Mouse (Mus musculus) embryonic fibroblast, embryonic 13.5 days (primary cell): Measurements from ENCODE around the gene Slc15a4. TPM values are rescaled to one million over a fixed set of nuclear protein-coding genes. Genes with fewer than 3 reads are reported as not detected.

Source experiments
- H3K27ac ChIP-seq: 2 replicates; pipeline ENCODE4 v1.5.1; 2012; ENCODE audit warnings: low read length, control low read depth, inconsistent platforms; ENCODE audit not compliant: insufficient read depth
- H3K4me1 ChIP-seq: 2 replicates; pipeline ENCODE4 v1.6.1; 2011; ENCODE audit warnings: low read length; ENCODE audit not compliant: control insufficient read depth, insufficient read depth
- H3K4me3 ChIP-seq: 2 replicates; pipeline ENCODE4 v1.5.1; 2011; ENCODE audit warnings: mild to moderate bottlenecking, control low read depth, low read length; ENCODE audit not compliant: insufficient read depth
- CTCF ChIP-seq: IDR thresholded peaks from 2 replicates; pipeline ENCODE4 v1.5.1; 2011; ENCODE audit warnings: mild to moderate bottlenecking, control low read depth, low read length, moderate library complexity, borderline replicate concordance; ENCODE audit not compliant: insufficient read depth
- POLR2A ChIP-seq: IDR thresholded peaks from 2 replicates; pipeline ENCODE4 v1.6.1; 2011; ENCODE audit warnings: low read depth, mild to moderate bottlenecking, control low read depth, low read length, moderate library complexity
- polyA plus RNA-seq: library from polyadenylated mRNA; stranded (reverse); fragments of >200 nt; gene quantifications from 2 replicates; pipeline ENCODE4 v1.2.4, GENCODE M21; 2011; ENCODE audit warnings: low read depth; ENCODE audit not compliant: missing spikeins, insufficient read length

Gene Slc15a4
- polyA plus RNA-seq, 1 experiment: 19.4 TPM

GRCm38 (mm10) chr5:127609191-127609714, 23.4 kb downstream of the Slc15a4 start:
- peaks cover 3% of the 10 kb centered on the region for H3K4me1 ChIP-seq
- H3K4me3 ChIP-seq: no peak overlapping the region
- no peak for TF ChIP-seq POLR2A
- TF ChIP-seq CTCF: no peak
- H3K27ac ChIP-seq: no peak overlapping the region

- Histone ChIP-seq H3K4me1 (peaks cover 3% of the 10 kb centered on the region), H3K4me3 (no peak overlapping the region), H3K27ac (no peak overlapping the region)
- TF ChIP-seq POLR2A: no peak
- no peak for TF ChIP-seq CTCF
Observed at GRCm38 (mm10) chr5:127607507-127607906, 25.2 kb downstream of the Slc15a4 start.

- Histone ChIP-seq H3K4me3 (no peak overlapping the region), H3K4me1 (no peaks in the 10 kb centered on the region), H3K27ac (no peak overlapping the region)
- TF ChIP-seq POLR2A (no peak), CTCF (no peak)
Observed at GRCm38 (mm10) chr5:127602996-127603395, 29.7 kb downstream of the Slc15a4 start.

- TF ChIP-seq POLR2A (no peak), CTCF (no peak)
Observed at GRCm38 (mm10) chr5:127596862-127597261, 35.8 kb downstream of the Slc15a4 start.

GRCm38 (mm10) chr5:127595676-127596075, 37.0 kb downstream of the Slc15a4 start:
- Histone ChIP-seq H3K4me3 (no peak overlapping the region), H3K27ac (no peak overlapping the region), H3K4me1 (no peaks in the 10 kb centered on the region)
- TF ChIP-seq POLR2A: no peak
- no peak for TF ChIP-seq CTCF

More at GRCm38 (mm10) chr5:127596862-127597261, 35.8 kb downstream of the Slc15a4 start:
- H3K27ac ChIP-seq: no peak overlapping the region
- no peak overlapping the region for H3K4me3 ChIP-seq
- no peaks in the 10 kb centered on the region for H3K4me1 ChIP-seq

GRCm38 (mm10) chr5:127592854-127593253, 39.8 kb downstream of the Slc15a4 start:
- TF ChIP-seq CTCF (no peak), POLR2A (no peak)
- Histone ChIP-seq H3K4me1 (no peaks in the 10 kb centered on the region), H3K4me3 (no peak overlapping the region)

GRCm38 (mm10) chr5:127592406-127592805, 40.3 kb downstream of the Slc15a4 start:
- no peak overlapping the region for H3K27ac ChIP-seq
- H3K4me3 ChIP-seq: no peak overlapping the region
- TF ChIP-seq CTCF (no peak), POLR2A (no peak)
- no peaks in the 10 kb centered on the region for H3K4me1 ChIP-seq

More at GRCm38 (mm10) chr5:127592854-127593253, 39.8 kb downstream of the Slc15a4 start:
- no peak overlapping the region for H3K27ac ChIP-seq

- Histone ChIP-seq H3K27ac (peak overlapping the region; percentile 72; the same call in 1 of the 2 replicates), H3K4me3 (no peak overlapping the region), H3K4me1 (no peaks in the 10 kb centered on the region)
- no peak for TF ChIP-seq POLR2A
- no peak for TF ChIP-seq CTCF
Observed at GRCm38 (mm10) chr5:127587854-127588253, 44.8 kb downstream of the Slc15a4 start.

- H3K4me1 ChIP-seq: no peaks in the 10 kb centered on the region
- H3K4me3 ChIP-seq: no peak overlapping the region
- H3K27ac ChIP-seq: no peak overlapping the region
- TF ChIP-seq POLR2A (no peak), CTCF (no peak)
Observed at GRCm38 (mm10) chr5:127583658-127584057, 49.0 kb downstream of the Slc15a4 start.

GRCm38 (mm10) chr5:127577419-127577818, 55.3 kb downstream of the Slc15a4 start:
- no peak overlapping the region for H3K27ac ChIP-seq
- H3K4me1 ChIP-seq: no peaks in the 10 kb centered on the region
- TF ChIP-seq POLR2A (no peak), CTCF (no peak)
- H3K4me3 ChIP-seq: no peak overlapping the region

GRCm38 (mm10) chr5:127567165-127567741, 65.4 kb downstream of the Slc15a4 start:
- Histone ChIP-seq H3K27ac (no peak overlapping the region), H3K4me1 (no peaks in the 10 kb centered on the region), H3K4me3 (no peak overlapping the region)
- TF ChIP-seq CTCF (no peak), POLR2A (no peak)

- no peak overlapping the region for H3K4me3 ChIP-seq
- H3K27ac ChIP-seq: no peak overlapping the region
- no peak for TF ChIP-seq CTCF
- TF ChIP-seq POLR2A: no peak
- no peaks in the 10 kb centered on the region for H3K4me1 ChIP-seq
Observed at GRCm38 (mm10) chr5:127561086-127561485, 71.6 kb downstream of the Slc15a4 start.
